Mouse (Mus musculus): ENCODE results near the gene Nr1d1. TPM values are rescaled to one million over a fixed set of nuclear protein-coding genes. Genes with fewer than 3 reads are reported as not detected.

The Nr1d1 gene
- polyA plus RNA-seq, 1 experiment from 2014 or later: 2.7 TPM

GRCm38 (mm10) chr11:98752562-98753140 lies 22.5 kb downstream of the Nr1d1 start:
- peak overlapping the region; percentile 65 for H3K9ac ChIP-seq (ENCODE audit: low read depth, low read length)
- peak overlapping the region; percentile 64 for H3K4me2 ChIP-seq
- peaks cover 10% of the 10 kb centered on the region; the same call in 1 of the 2 replicates for H3K36me3 ChIP-seq (ENCODE audit: control insufficient read depth, insufficient read depth, low read length)
- ATAC-seq (replicated peaks; ENCODE audit: low FRiP score) (no peak), DNase-seq (ENCODE audit: low spot score) (no peak)
- H3K4me1 ChIP-seq (replicated peaks; ENCODE audit: control insufficient read depth, insufficient read depth, low read length): peaks cover 93% of the 10 kb centered on the region
- H3K27me3 ChIP-seq (replicated peaks; ENCODE audit: control insufficient read depth, insufficient read depth, low read length): no peaks in the 10 kb centered on the region
- WGBS: 77% methylated on average over 10 of the region's 10 CpGs
- H3K4me3 ChIP-seq (ENCODE audit: low read depth, low read length): no peak overlapping the region
- H3K9me3 ChIP-seq (ENCODE audit: control insufficient read depth, low read length): no peaks in the 10 kb centered on the region
- peak overlapping the region; percentile 83 for H3K27ac ChIP-seq (ENCODE audit: low read depth, low read length)

GRCm38 (mm10) chr11:98751221-98751782 lies 23.8 kb downstream of the Nr1d1 start:
- peak overlapping the region; percentile 22 for H3K4me3 ChIP-seq (ENCODE audit: low read depth, low read length)
- 16% methylated on average over 6 of the region's 6 CpGs for WGBS

GRCm38 (mm10) chr11:98750351-98751201 lies 24.6 kb downstream of the Nr1d1 start:
- H3K36me3 ChIP-seq (ENCODE audit: control insufficient read depth, insufficient read depth, low read length): 0 out of 2 replicates have a peak, but pooled peaks cover 5% of the 10 kb centered on the region
- peaks cover 96% of the 10 kb centered on the region for H3K4me1 ChIP-seq (replicated peaks; ENCODE audit: control insufficient read depth, insufficient read depth, low read length)
- peak overlapping the region; percentile 83 for H3K27ac ChIP-seq (ENCODE audit: low read depth, low read length)
- ATAC-seq (replicated peaks; ENCODE audit: low FRiP score): no peak
- no peaks in the 10 kb centered on the region for H3K27me3 ChIP-seq (replicated peaks; ENCODE audit: control insufficient read depth, insufficient read depth, low read length)
- DNase-seq (ENCODE audit: low spot score): no peak
- 50% methylated on average over 17 of the region's 17 CpGs for WGBS
- H3K9ac ChIP-seq (ENCODE audit: low read depth, low read length): peak overlapping the region; percentile 65
- peak overlapping the region; percentile 64 for H3K4me2 ChIP-seq
- H3K9me3 ChIP-seq (ENCODE audit: control insufficient read depth, low read length): no peaks in the 10 kb centered on the region
- H3K4me3 ChIP-seq (ENCODE audit: low read depth, low read length): peak overlapping the region; percentile 22

More at GRCm38 (mm10) chr11:98751221-98751782, 23.8 kb downstream of the Nr1d1 start:
- Histone ChIP-seq H3K9me3 (ENCODE audit: control insufficient read depth, low read length) (no peaks in the 10 kb centered on the region), H3K36me3 (ENCODE audit: control insufficient read depth, insufficient read depth, low read length) (0 out of 2 replicates have a peak, but pooled peaks cover 5% of the 10 kb centered on the region), H3K27ac (ENCODE audit: low read depth, low read length) (peak overlapping the region; percentile 83), H3K4me1 (replicated peaks; ENCODE audit: control insufficient read depth, insufficient read depth, low read length) (peaks cover 96% of the 10 kb centered on the region), H3K9ac (ENCODE audit: low read depth, low read length) (peak overlapping the region; percentile 65), H3K4me2 (peak overlapping the region; percentile 64), H3K27me3 (replicated peaks; ENCODE audit: control insufficient read depth, insufficient read depth, low read length) (no peaks in the 10 kb centered on the region)
- DNase-seq (ENCODE audit: low spot score): no peak
- ATAC-seq (replicated peaks; ENCODE audit: low FRiP score): peak; percentile 84

- Histone ChIP-seq H3K27ac (ENCODE audit: low read depth, low read length) (peak overlapping the region; percentile 83), H3K9ac (ENCODE audit: low read depth, low read length) (no peak overlapping the region; the same call in 1 of the 2 replicates), H3K27me3 (replicated peaks; ENCODE audit: control insufficient read depth, insufficient read depth, low read length) (no peaks in the 10 kb centered on the region), H3K4me3 (ENCODE audit: low read depth, low read length) (no peak overlapping the region), H3K4me2 (peak overlapping the region; percentile 64), H3K36me3 (ENCODE audit: control insufficient read depth, insufficient read depth, low read length) (0 out of 2 replicates have a peak, but pooled peaks cover 5% of the 10 kb centered on the region), H3K9me3 (ENCODE audit: control insufficient read depth, low read length) (no peaks in the 10 kb centered on the region), H3K4me1 (replicated peaks; ENCODE audit: control insufficient read depth, insufficient read depth, low read length) (peaks cover 96% of the 10 kb centered on the region)
- ATAC-seq (replicated peaks; ENCODE audit: low FRiP score) (no peak), DNase-seq (ENCODE audit: low spot score) (no peak)
- WGBS: 67% methylated on average over 5 of the region's 5 CpGs
Measured at GRCm38 (mm10) chr11:98749716-98750115, 25.4 kb downstream of the Nr1d1 start.

- peak overlapping the region; percentile 64 for H3K4me2 ChIP-seq
- peak overlapping the region; percentile 83 for H3K27ac ChIP-seq (ENCODE audit: low read depth, low read length)
- H3K9me3 ChIP-seq (ENCODE audit: control insufficient read depth, low read length): no peaks in the 10 kb centered on the region
- H3K4me3 ChIP-seq (ENCODE audit: low read depth, low read length): no peak overlapping the region
- DNase-seq (ENCODE audit: low spot score) (no peak), ATAC-seq (replicated peaks; ENCODE audit: low FRiP score) (no peak)
- 0 out of 2 replicates have a peak, but pooled peaks cover 3% of the 10 kb centered on the region for H3K36me3 ChIP-seq (ENCODE audit: control insufficient read depth, insufficient read depth, low read length)
- no peaks in the 10 kb centered on the region for H3K27me3 ChIP-seq (replicated peaks; ENCODE audit: control insufficient read depth, insufficient read depth, low read length)
- peak overlapping the region; percentile 47 for H3K9ac ChIP-seq (ENCODE audit: low read depth, low read length)
- H3K4me1 ChIP-seq (replicated peaks; ENCODE audit: control insufficient read depth, insufficient read depth, low read length): peaks cover 97% of the 10 kb centered on the region
- WGBS: 36% methylated on average over 15 of the region's 15 CpGs
Measured at GRCm38 (mm10) chr11:98748506-98749416, 26.4 kb downstream of the Nr1d1 start.

GRCm38 (mm10) chr11:98747804-98748505 lies 27.2 kb downstream of the Nr1d1 start:
- Histone ChIP-seq H3K9ac (ENCODE audit: low read depth, low read length) (peak overlapping the region; percentile 47; the same call in 1 of the 2 replicates), H3K36me3 (ENCODE audit: control insufficient read depth, insufficient read depth, low read length) (no peaks in the 10 kb centered on the region), H3K4me3 (ENCODE audit: low read depth, low read length) (no peak overlapping the region; the same call in 1 of the 2 replicates), H3K4me1 (replicated peaks; ENCODE audit: control insufficient read depth, insufficient read depth, low read length) (peaks cover 97% of the 10 kb centered on the region), H3K4me2 (peak overlapping the region; percentile 47), H3K27ac (ENCODE audit: low read depth, low read length) (peak overlapping the region; percentile 83), H3K27me3 (replicated peaks; ENCODE audit: control insufficient read depth, insufficient read depth, low read length) (no peaks in the 10 kb centered on the region), H3K9me3 (ENCODE audit: control insufficient read depth, low read length) (no peaks in the 10 kb centered on the region)
- 36% methylated on average over 6 of the region's 6 CpGs for WGBS
- ATAC-seq (replicated peaks; ENCODE audit: low FRiP score) (no peak), DNase-seq (ENCODE audit: low spot score) (no peak)

- ATAC-seq (replicated peaks; ENCODE audit: low FRiP score): peak; percentile 69
- peak overlapping the region; percentile 33 for H3K4me3 ChIP-seq (ENCODE audit: low read depth, low read length)
- peak overlapping the region; percentile 57 for H3K9ac ChIP-seq (ENCODE audit: low read depth, low read length)
- no peaks in the 10 kb centered on the region for H3K27me3 ChIP-seq (replicated peaks; ENCODE audit: control insufficient read depth, insufficient read depth, low read length)
- peaks cover 91% of the 10 kb centered on the region for H3K4me1 ChIP-seq (replicated peaks; ENCODE audit: control insufficient read depth, insufficient read depth, low read length)
- H3K9me3 ChIP-seq (ENCODE audit: control insufficient read depth, low read length): no peaks in the 10 kb centered on the region
- no peaks in the 10 kb centered on the region for H3K36me3 ChIP-seq (ENCODE audit: control insufficient read depth, insufficient read depth, low read length)
- DNase-seq (ENCODE audit: low spot score): peak; percentile 79
- H3K4me2 ChIP-seq: peak overlapping the region; percentile 70
- peak overlapping the region; percentile 83 for H3K27ac ChIP-seq (ENCODE audit: low read depth, low read length)
- 6% methylated on average over 19 of the region's 19 CpGs for WGBS
Measured at GRCm38 (mm10) chr11:98746855-98747693, 28.1 kb downstream of the Nr1d1 start.

Measured in liver, embryonic 11.5 days (tissue).